Comparison of ENCODE assay signal across 9 mouse cellular contexts in genomic region chr11:117269053-117269702, GRCm38 (mm10).
DNase-seq lines count a peak whose midpoint lies in the region; ATAC-seq and TF ChIP-seq lines count a peak whose summit lies in the region.
"Had no signal": no experiment of that assay in that cellular context is flagged by ENCODE, and none has a peak within 500 bp of the region (broad histone marks: within the 10 kb centered on the region; RNA-seq: fewer than 3 reads in every experiment).

No protein-coding gene starts in this region.

- DNase-seq in intestine, embryonic 14.5 days (ENCODE audit: low spot score), result no peak
- DNase-seq in 3T3-L1 (ENCODE audit: low read depth, low spot score), result peak; percentile 47
- peak; percentile 26 for DNase-seq in hindbrain, postnatal 0 days (ENCODE audit: low spot score)
- DNase-seq in urinary bladder, postnatal 10 days (ENCODE audit: low spot score), result no peak
- no peak for DNase-seq in cerebellum, adult 9-11 months
- DNase-seq: thymus, adult 18-20 months had no signal

- no peak for TF ChIP-seq CTCF in intestine, postnatal 0 days (IDR thresholded peaks at IDR 0.05; ENCODE audit: low read depth)
- no peak for TF ChIP-seq CTCF in hindbrain, postnatal 0 days (IDR thresholded peaks at IDR 0.05; ENCODE audit: low read depth)

- ATAC-seq in intestine, embryonic 14.5 days (replicated peaks; ENCODE audit: low FRiP score, low TSS enrichment, low read depth), result no peak
- no peak for ATAC-seq in intestine, postnatal 0 days
- ATAC-seq in embryonic facial prominence, embryonic 13.5 days (ENCODE audit: insufficient number of reproducible peaks, insufficient read depth, low FRiP score, low TSS enrichment, low read depth), result no peak
- no peak for ATAC-seq in hindbrain, postnatal 0 days
- no peak for ATAC-seq in CD4-positive, CD25-positive, alpha-beta regulatory T cell, adult 4 months

- no peaks in the 10 kb centered on the region for H3K27me3 ChIP-seq in intestine, embryonic 14.5 days (replicated peaks; ENCODE audit: control insufficient read depth, insufficient read depth, low read length)
- H3K27me3 ChIP-seq in intestine, postnatal 0 days (replicated peaks; ENCODE audit: control insufficient read depth, insufficient read depth, low read length), result no peaks in the 10 kb centered on the region
- H3K27me3 ChIP-seq in embryonic facial prominence, embryonic 13.5 days, result no peaks in the 10 kb centered on the region
- H3K27me3 ChIP-seq in hindbrain, postnatal 0 days (ENCODE audit: insufficient read depth, low read length), result no peaks in the 10 kb centered on the region

- 52% methylated on average over 8 of the region's 8 CpGs for WGBS in intestine, embryonic 14.5 days
- WGBS in intestine, postnatal 0 days, result 77% methylated on average over 8 of the region's 8 CpGs
- 51% methylated on average over 8 of the region's 8 CpGs for WGBS in embryonic facial prominence, embryonic 13.5 days
- 46% methylated on average over 8 of the region's 8 CpGs for WGBS in hindbrain, postnatal 0 days

- no peak overlapping the region for H3K4me3 ChIP-seq in intestine, embryonic 14.5 days (ENCODE audit: low read depth, low read length)
- H3K4me3 ChIP-seq in intestine, postnatal 0 days (ENCODE audit: low read depth, low read length), result no peak overlapping the region
- peak overlapping the region; percentile 90; the same call in 1 of the 2 replicates for H3K4me3 ChIP-seq in embryonic facial prominence, embryonic 13.5 days
- no peak overlapping the region for H3K4me3 ChIP-seq in hindbrain, postnatal 0 days (ENCODE audit: low read length)

- no peak overlapping the region for H3K9ac ChIP-seq in intestine, embryonic 14.5 days (ENCODE audit: low read length)
- H3K9ac ChIP-seq in intestine, postnatal 0 days (ENCODE audit: low read depth, low read length), result no peak overlapping the region
- H3K9ac ChIP-seq in embryonic facial prominence, embryonic 13.5 days, result peak overlapping the region; percentile 91
- H3K9ac ChIP-seq in hindbrain, postnatal 0 days (replicated peaks; ENCODE audit: low read length), result no peak overlapping the region

- H3K4me1 ChIP-seq in intestine, embryonic 14.5 days (replicated peaks; ENCODE audit: control insufficient read depth, insufficient read depth, low read length), result peaks cover 52% of the 10 kb centered on the region
- 0 out of 2 replicates have a peak, but pooled peaks cover 5% of the 10 kb centered on the region for H3K4me1 ChIP-seq in intestine, postnatal 0 days (replicated peaks; ENCODE audit: control insufficient read depth, insufficient read depth, low read length)
- peaks cover 80% of the 10 kb centered on the region for H3K4me1 ChIP-seq in embryonic facial prominence, embryonic 13.5 days
- peaks cover 29% of the 10 kb centered on the region; the same call in 1 of the 2 replicates for H3K4me1 ChIP-seq in hindbrain, postnatal 0 days (ENCODE audit: insufficient read depth, low read length)

- 0 out of 2 replicates have a peak overlapping the region, but pooled peaks have one; percentile 70 for H3K4me2 ChIP-seq in intestine, embryonic 14.5 days (ENCODE audit: low read length)
- no peak overlapping the region; the same call in 1 of the 2 replicates for H3K4me2 ChIP-seq in intestine, postnatal 0 days (replicated peaks; ENCODE audit: low read depth)
- H3K4me2 ChIP-seq in embryonic facial prominence, embryonic 13.5 days, result peak overlapping the region; percentile 83
- 0 out of 2 replicates have a peak overlapping the region, but pooled peaks have one; percentile 78 for H3K4me2 ChIP-seq in hindbrain, postnatal 0 days (ENCODE audit: low read depth, low read length)

- H3K27ac ChIP-seq in intestine, embryonic 14.5 days (ENCODE audit: low read depth), result no peak overlapping the region
- H3K27ac ChIP-seq in intestine, postnatal 0 days (ENCODE audit: low read depth, low read length), result no peak overlapping the region
- peak overlapping the region; percentile 66 for H3K27ac ChIP-seq in embryonic facial prominence, embryonic 13.5 days
- peak overlapping the region; percentile 60 for H3K27ac ChIP-seq in hindbrain, postnatal 0 days

- H3K9me3 ChIP-seq in intestine, embryonic 14.5 days (ENCODE audit: control insufficient read depth, low read length), result no peaks in the 10 kb centered on the region
- H3K9me3 ChIP-seq in intestine, postnatal 0 days (ENCODE audit: control insufficient read depth), result no peaks in the 10 kb centered on the region
- H3K9me3 ChIP-seq in embryonic facial prominence, embryonic 13.5 days, result no peaks in the 10 kb centered on the region
- H3K9me3 ChIP-seq in hindbrain, postnatal 0 days (ENCODE audit: low read length), result no peaks in the 10 kb centered on the region

- H3K36me3 ChIP-seq in intestine, embryonic 14.5 days (ENCODE audit: control insufficient read depth, insufficient read depth, low read length), result no peaks in the 10 kb centered on the region
- H3K36me3 ChIP-seq in intestine, postnatal 0 days (ENCODE audit: control insufficient read depth, insufficient read depth), result no peaks in the 10 kb centered on the region; the same call in 1 of the 2 replicates
- H3K36me3 ChIP-seq in embryonic facial prominence, embryonic 13.5 days, result peaks cover 4% of the 10 kb centered on the region; the same call in 1 of the 2 replicates
- no peaks in the 10 kb centered on the region for H3K36me3 ChIP-seq in hindbrain, postnatal 0 days (ENCODE audit: insufficient read depth, low read length)

Comparison
In these comparisons a context has a peak if more than half of its experiments do, and no peak if none do; other contexts are left out.
1. DNase-seq: peak in 3T3-L1 (single experiment) and hindbrain, postnatal 0 days (single experiment); none in intestine, embryonic 14.5 days (single experiment), urinary bladder, postnatal 10 days (single experiment) and cerebellum, adult 9-11 months (single experiment).
2. H3K27ac ChIP-seq: peak in embryonic facial prominence, embryonic 13.5 days (single experiment) and hindbrain, postnatal 0 days (single experiment); none in intestine, embryonic 14.5 days (single experiment) and intestine, postnatal 0 days (single experiment).